Mouse (Mus musculus) midbrain, postnatal 0 days (tissue): ENCODE data around the gene Setd7. TPM values are rescaled to one million over a fixed set of nuclear protein-coding genes. Genes with fewer than 3 reads are reported as not detected.

Experiments
- ATAC-seq: fragments of 200-750 bp; cut with Nextera tagmentation; 2 replicates; pipeline ENCODE4 v1.8.0; 2017; ENCODE audit warnings: moderate number of reproducible peaks, mild to moderate bottlenecking, moderate TSS enrichment, moderate library complexity; ENCODE audit not compliant: low FRiP score
- DNase-seq: peaks from one replicate; pipeline ENCODE4 v3.0.0-alpha.2; 2015; ENCODE audit warnings: low spot score
- H3K27ac ChIP-seq: fragments of 300-500 bp; sonication (generic); 2 replicates; pipeline ENCODE4 v1.5.1; 2014; ENCODE audit warnings: low read depth, mild to moderate bottlenecking, low read length, mixed read lengths
- H3K27me3 ChIP-seq: fragments of 300-500 bp; sonication (generic); 2 replicates; pipeline ENCODE4 v1.6.1; 2014; ENCODE audit warnings: low read length, control low read depth, mixed read lengths; ENCODE audit not compliant: insufficient read depth
- H3K36me3 ChIP-seq: fragments of 300-500 bp; sonication (generic); 2 replicates; pipeline ENCODE4 v1.6.1; 2014; ENCODE audit warnings: low read length, control low read depth, mixed read lengths; ENCODE audit not compliant: insufficient read depth
- H3K4me1 ChIP-seq: fragments of 300-500 bp; sonication (generic); 2 replicates; pipeline ENCODE4 v1.6.1; 2014; ENCODE audit warnings: mild to moderate bottlenecking, control low read depth, antibody characterized with exemption, low read length, mixed read lengths; ENCODE audit not compliant: insufficient read depth
- H3K4me2 ChIP-seq: fragments of 300-500 bp; sonication (generic); 2 replicates; pipeline ENCODE4 v1.6.1; 2014; ENCODE audit warnings: low read depth, mild to moderate bottlenecking, low read length, mixed read lengths; ENCODE audit not compliant: poor library complexity, severe bottlenecking
- H3K4me3 ChIP-seq: fragments of 300-500 bp; sonication (generic); 2 replicates; pipeline ENCODE4 v1.5.1; 2014; ENCODE audit warnings: low read depth, mild to moderate bottlenecking, low read length, moderate library complexity
- H3K9ac ChIP-seq: fragments of 300-500 bp; sonication (generic); replicated peaks from 2 replicates; pipeline ENCODE4 v1.6.1; 2014; ENCODE audit warnings: mild to moderate bottlenecking, low read length, moderate library complexity, mixed read lengths; ENCODE audit not compliant: poor library complexity, severe bottlenecking
- H3K9me3 ChIP-seq: fragments of 300-500 bp; sonication (generic); 2 replicates; pipeline ENCODE4 v1.6.1; 2016; ENCODE audit warnings: low read length, control low read depth
- CTCF ChIP-seq: IDR thresholded peaks from 2 replicates; pipeline ENCODE4 v1.5.1; 2016; ENCODE audit warnings: antibody characterized with exemption, mild to moderate bottlenecking
- WGBS: fragments of 180-500 bp; shearing (Covaris S2); extraction: QIAGEN DNeasy Blood & Tissue Kit; methylation state at CpG from one replicate; pipeline ENCODE4 v1.1.7; 2014; 5-methylcytosine and 5-hydroxymethylcytosine counted together
- polyA plus RNA-seq: library from polyadenylated mRNA; unstranded; fragments of >200 nt; fragmentation: Nextera tagmentation; extraction: Ambion mirVana; gene quantifications from 2 replicates; pipeline ENCODE4 v1.2.1, GENCODE M21; 2015
- total RNA-seq: library from RNA; depleted of rRNA; stranded (reverse); fragments of >200 nt; gene quantifications from 2 replicates; pipeline ENCODE4 v1.2.3, GENCODE M21; 2014

The Setd7 gene
- total and polyA plus RNA-seq, 2 experiments from 2014 or later: 2.7 to 11.7 TPM

GRCm38 (mm10) chr3:51499876-51500275 lies 60.8 kb downstream of the Setd7 start:
- ATAC-seq (no peak), DNase-seq (no peak)
- Histone ChIP-seq H3K9me3 (no peaks in the 10 kb centered on the region), H3K36me3 (0 out of 2 replicates have a peak, but pooled peaks cover 3% of the 10 kb centered on the region), H3K27me3 (no peaks in the 10 kb centered on the region), H3K9ac (no peak overlapping the region), H3K4me1 (no peaks in the 10 kb centered on the region), H3K27ac (no peak overlapping the region), H3K4me3 (no peak overlapping the region), H3K4me2 (no peak overlapping the region)
- WGBS: 95% methylated on average over 4 of the region's 4 CpGs
- no peak for TF ChIP-seq CTCF

- no peak for DNase-seq
- TF ChIP-seq CTCF: no peak
- Histone ChIP-seq H3K36me3 (peaks cover 9% of the 10 kb centered on the region), H3K9me3 (no peaks in the 10 kb centered on the region), H3K4me2 (no peak overlapping the region), H3K4me3 (no peak overlapping the region), H3K27me3 (no peaks in the 10 kb centered on the region), H3K27ac (no peak overlapping the region), H3K4me1 (no peaks in the 10 kb centered on the region), H3K9ac (no peak overlapping the region)
- 88% methylated on average over 5 of the region's 5 CpGs for WGBS
- no peak for ATAC-seq
Measured at GRCm38 (mm10) chr3:51498659-51499058, 62.0 kb downstream of the Setd7 start.

GRCm38 (mm10) chr3:51497978-51498377 lies 62.7 kb downstream of the Setd7 start:
- no peak overlapping the region for H3K4me2 ChIP-seq
- DNase-seq (no peak), ATAC-seq (no peak)
- H3K27me3 ChIP-seq: no peaks in the 10 kb centered on the region
- H3K4me3 ChIP-seq: no peak overlapping the region
- H3K9me3 ChIP-seq: no peaks in the 10 kb centered on the region
- no peak overlapping the region for H3K9ac ChIP-seq
- H3K27ac ChIP-seq: no peak overlapping the region
- WGBS: 97% methylated on average over 1 of the region's 1 CpGs
- H3K4me1 ChIP-seq: no peaks in the 10 kb centered on the region
- H3K36me3 ChIP-seq: peaks cover 15% of the 10 kb centered on the region
- TF ChIP-seq CTCF: no peak

GRCm38 (mm10) chr3:51495646-51496045 lies 65.0 kb downstream of the Setd7 start:
- 0 out of 2 replicates have a peak, but pooled peaks have one; percentile 7 for TF ChIP-seq CTCF
- Histone ChIP-seq H3K9me3 (no peaks in the 10 kb centered on the region), H3K27ac (no peak overlapping the region), H3K4me2 (no peak overlapping the region), H3K36me3 (peaks cover 15% of the 10 kb centered on the region), H3K4me1 (no peaks in the 10 kb centered on the region), H3K27me3 (no peaks in the 10 kb centered on the region), H3K4me3 (no peak overlapping the region), H3K9ac (no peak overlapping the region)
- WGBS: 96% methylated on average over 9 of the region's 9 CpGs
- ATAC-seq (no peak), DNase-seq (no peak)

- no peak for ATAC-seq
Measured at GRCm38 (mm10) chr3:51494466-51494865, 66.2 kb downstream of the Setd7 start.

GRCm38 (mm10) chr3:51493272-51493838 lies 67.3 kb downstream of the Setd7 start:
- Histone ChIP-seq H3K4me2 (no peak overlapping the region), H3K36me3 (peaks cover 15% of the 10 kb centered on the region), H3K9me3 (no peaks in the 10 kb centered on the region), H3K4me3 (no peak overlapping the region), H3K27ac (no peak overlapping the region), H3K4me1 (no peaks in the 10 kb centered on the region), H3K9ac (no peak overlapping the region), H3K27me3 (no peaks in the 10 kb centered on the region)
- WGBS: 92% methylated on average over 13 of the region's 13 CpGs
- ATAC-seq (no peak), DNase-seq (no peak)
- no peak for TF ChIP-seq CTCF

More at GRCm38 (mm10) chr3:51494466-51494865, 66.2 kb downstream of the Setd7 start:
- Histone ChIP-seq H3K27ac (no peak overlapping the region), H3K4me1 (no peaks in the 10 kb centered on the region), H3K36me3 (peaks cover 15% of the 10 kb centered on the region), H3K4me3 (no peak overlapping the region), H3K9ac (no peak overlapping the region), H3K27me3 (no peaks in the 10 kb centered on the region), H3K9me3 (no peaks in the 10 kb centered on the region), H3K4me2 (no peak overlapping the region)
- no peak for TF ChIP-seq CTCF
- DNase-seq: no peak
- WGBS: 81% methylated on average over 2 of the region's 2 CpGs
